Comparison of ENCODE assay signal across 11 mouse cellular contexts in genomic region chr1:88994588-88995331, GRCm38 (mm10).
DNase-seq lines count a peak whose midpoint lies in the region; ATAC-seq lines count a peak whose summit lies in the region.
"Had no signal": no experiment of that assay in that cellular context is flagged by ENCODE, and none has a peak within 500 bp of the region (broad histone marks: within the 10 kb centered on the region; RNA-seq: fewer than 3 reads in every experiment).

No protein-coding gene starts in this region.

- no peak overlapping the region for H3K4me3 ChIP-seq in forebrain, embryonic 15.5 days
- H3K4me3 ChIP-seq in forebrain, embryonic 12.5 days (replicated peaks): no peak overlapping the region
- H3K4me3 ChIP-seq in limb, embryonic 10.5 days: no peak overlapping the region

- H3K27ac ChIP-seq in forebrain, embryonic 15.5 days (replicated peaks): peak overlapping the region; percentile 70
- no peak overlapping the region for H3K27ac ChIP-seq in forebrain, embryonic 12.5 days
- H3K27ac ChIP-seq in limb, embryonic 10.5 days: 0 out of 2 replicates have a peak overlapping the region, but pooled peaks have one; percentile 56

- DNase-seq in kidney, postnatal 14 days: peak; percentile 22
- no peak for DNase-seq in kidney, postnatal 25 days
- DNase-seq in limb, embryonic 10.5 days (ENCODE audit: low spot score): no peak
- DNase-seq in lung, postnatal 4 days: peak; percentile 67
- no peak for DNase-seq in right cerebral cortex, adult 18-20 months
- DNase-seq in c-Kit-positive CD71-positive TER-119-positive erythroid progenitor cells, embryonic 14.5 days (ENCODE audit: low spot score): no peak
- DNase-seq: kidney, adult 9 months; liver had no signal

- H3K4me1 ChIP-seq in forebrain, embryonic 15.5 days: peaks cover 24% of the 10 kb centered on the region
- H3K4me1 ChIP-seq in forebrain, embryonic 12.5 days: peaks cover 20% of the 10 kb centered on the region
- peaks cover 28% of the 10 kb centered on the region for H3K4me1 ChIP-seq in limb, embryonic 10.5 days

- WGBS in forebrain, embryonic 15.5 days: 72% methylated on average over 12 of the region's 12 CpGs
- 74% methylated on average over 12 of the region's 12 CpGs for WGBS in forebrain, embryonic 12.5 days
- WGBS in limb, embryonic 10.5 days: 65% methylated on average over 12 of the region's 12 CpGs

- H3K9me3 ChIP-seq in forebrain, embryonic 15.5 days: no peaks in the 10 kb centered on the region
- no peaks in the 10 kb centered on the region for H3K9me3 ChIP-seq in forebrain, embryonic 12.5 days
- no peaks in the 10 kb centered on the region for H3K9me3 ChIP-seq in limb, embryonic 10.5 days (replicated peaks)

- no peaks in the 10 kb centered on the region for H3K27me3 ChIP-seq in forebrain, embryonic 15.5 days
- H3K27me3 ChIP-seq in forebrain, embryonic 12.5 days: no peaks in the 10 kb centered on the region
- no peaks in the 10 kb centered on the region for H3K27me3 ChIP-seq in limb, embryonic 10.5 days (ENCODE audit: low read depth, poor library complexity, severe bottlenecking)

- H3K4me2 ChIP-seq in forebrain, embryonic 15.5 days (replicated peaks): no peak overlapping the region
- no peak overlapping the region for H3K4me2 ChIP-seq in forebrain, embryonic 12.5 days

- H3K36me3 ChIP-seq in forebrain, embryonic 15.5 days: no peaks in the 10 kb centered on the region
- no peaks in the 10 kb centered on the region for H3K36me3 ChIP-seq in forebrain, embryonic 12.5 days (replicated peaks)
- H3K36me3 ChIP-seq in limb, embryonic 10.5 days: no peaks in the 10 kb centered on the region

- H3K9ac ChIP-seq in forebrain, embryonic 15.5 days (replicated peaks): no peak overlapping the region
- H3K9ac ChIP-seq in forebrain, embryonic 12.5 days: no peak overlapping the region

- no peak for ATAC-seq in forebrain, embryonic 15.5 days (replicated peaks)
- ATAC-seq in forebrain, embryonic 12.5 days (ENCODE audit: low FRiP score): no peak
- ATAC-seq: CD4-positive, CD25-positive, alpha-beta regulatory T cell, adult 4 months had no signal

Comparison
In these comparisons a context has a peak if more than half of its experiments do, and no peak if none do; other contexts are left out.
1. DNase-seq: peak in kidney, postnatal 14 days (single experiment) and lung, postnatal 4 days (2 of 2); none in kidney, postnatal 25 days (0 of 2), limb, embryonic 10.5 days (single experiment), right cerebral cortex, adult 18-20 months (single experiment) and c-Kit-positive CD71-positive TER-119-positive erythroid progenitor cells, embryonic 14.5 days (single experiment).